Mouse (Mus musculus) small intestine, adult 2 months (tissue): ENCODE measurements around the gene Tbl1x. TPM values are rescaled to one million over a fixed set of nuclear protein-coding genes. Genes with fewer than 3 reads are reported as not detected.

ENCODE experiments used
- H3K27ac ChIP-seq: fragments of 200-500 bp; 2 replicates; pipeline ENCODE4 v1.5.1; 2012; ENCODE audit warnings: low read depth, low read length, control low read depth, inconsistent platforms; ENCODE audit not compliant: insufficient read depth
- H3K27me3 ChIP-seq: fragments of 200-500 bp; 2 replicates; pipeline ENCODE4 v1.6.1; 2012; ENCODE audit warnings: mild to moderate bottlenecking, moderate library complexity, low read length, inconsistent platforms; ENCODE audit not compliant: control insufficient read depth, insufficient read depth
- H3K36me3 ChIP-seq: fragments of 200-500 bp; 2 replicates; pipeline ENCODE4 v1.6.1; 2012; ENCODE audit warnings: mild to moderate bottlenecking, low read length, control low read depth, inconsistent platforms; ENCODE audit not compliant: control insufficient read depth, insufficient read depth
- H3K4me1 ChIP-seq: fragments of 200-500 bp; 2 replicates; pipeline ENCODE4 v1.6.1; 2012; ENCODE audit warnings: low read length, inconsistent platforms, mixed read lengths; ENCODE audit not compliant: control insufficient read depth, insufficient read depth, insufficient read length
- H3K4me3 ChIP-seq: fragments of 200-500 bp; 2 replicates; pipeline ENCODE4 v1.5.1; 2012; ENCODE audit warnings: low read depth, mild to moderate bottlenecking, control low read depth, inconsistent platforms, low read length, moderate library complexity
- CTCF ChIP-seq: fragments of 200-500 bp; IDR thresholded peaks from 2 replicates; pipeline ENCODE4 v1.5.1; 2012; ENCODE audit warnings: low read depth, mild to moderate bottlenecking, control low read depth, inconsistent platforms, low read length, moderate library complexity, mixed read lengths; ENCODE audit not compliant: insufficient replicate concordance, insufficient read length; ENCODE audit errors: extremely low read depth
- POLR2A ChIP-seq: fragments of 200-500 bp; IDR thresholded peaks from 2 replicates; pipeline ENCODE4 v1.6.1; 2012; ENCODE audit warnings: low read depth, mild to moderate bottlenecking, control low read depth, inconsistent platforms, low read length, moderate library complexity
- WGBS: fragments of 180-500 bp; shearing (Covaris S2); methylation state at CpG from one replicate; pipeline ENCODE4 v1.1.7; 2018; 5-methylcytosine and 5-hydroxymethylcytosine counted together
- polyA plus RNA-seq: library from polyadenylated mRNA; depleted of rRNA; stranded (reverse); fragments of >200 nt; gene quantifications from 2 replicates; pipeline ENCODE4 v1.2.3, GENCODE M21; 2012

The Tbl1x gene
- polyA plus RNA-seq, 1 experiment: 6.4 TPM

GRCm38 (mm10) chrX:77555985-77556384, 45.2 kb downstream of the Tbl1x start:
- no peaks in the 10 kb centered on the region for H3K4me1 ChIP-seq
- no peak overlapping the region for H3K4me3 ChIP-seq
- WGBS: 74% methylated on average over 1 of the region's 1 CpGs
- no peak overlapping the region for H3K27ac ChIP-seq
- no peaks in the 10 kb centered on the region for H3K36me3 ChIP-seq
- no peaks in the 10 kb centered on the region for H3K27me3 ChIP-seq
- TF ChIP-seq POLR2A (no peak), CTCF (no peak)

GRCm38 (mm10) chrX:77559199-77559881, 48.5 kb downstream of the Tbl1x start:
- Histone ChIP-seq H3K4me1 (no peaks in the 10 kb centered on the region), H3K27me3 (no peaks in the 10 kb centered on the region), H3K36me3 (no peaks in the 10 kb centered on the region), H3K27ac (no peak overlapping the region), H3K4me3 (no peak overlapping the region)
- TF ChIP-seq CTCF (no peak), POLR2A (no peak)

GRCm38 (mm10) chrX:77563616-77564015, 52.8 kb downstream of the Tbl1x start:
- H3K27ac ChIP-seq: no peak overlapping the region
- WGBS: 53% methylated on average over 2 of the region's 2 CpGs
- no peaks in the 10 kb centered on the region for H3K36me3 ChIP-seq
- TF ChIP-seq POLR2A: no peak
- TF ChIP-seq CTCF: no peak
- H3K4me1 ChIP-seq: no peaks in the 10 kb centered on the region
- H3K4me3 ChIP-seq: no peak overlapping the region
- no peaks in the 10 kb centered on the region for H3K27me3 ChIP-seq

- no peak overlapping the region for H3K4me3 ChIP-seq
- TF ChIP-seq CTCF (no peak), POLR2A (no peak)
- H3K27ac ChIP-seq: no peak overlapping the region
- H3K36me3 ChIP-seq: no peaks in the 10 kb centered on the region
- 87% methylated on average over 1 of the region's 1 CpGs for WGBS
- no peaks in the 10 kb centered on the region for H3K4me1 ChIP-seq
- no peaks in the 10 kb centered on the region for H3K27me3 ChIP-seq
Measured at GRCm38 (mm10) chrX:77566739-77567138, 55.9 kb downstream of the Tbl1x start.

- no peaks in the 10 kb centered on the region for H3K36me3 ChIP-seq
- no peak overlapping the region for H3K4me3 ChIP-seq
- no peaks in the 10 kb centered on the region for H3K4me1 ChIP-seq
- TF ChIP-seq POLR2A (no peak), CTCF (no peak)
- H3K27ac ChIP-seq: no peak overlapping the region
- WGBS: 65% methylated on average over 2 of the region's 2 CpGs
- no peaks in the 10 kb centered on the region for H3K27me3 ChIP-seq
Measured at GRCm38 (mm10) chrX:77568013-77568412, 57.2 kb downstream of the Tbl1x start.

GRCm38 (mm10) chrX:77573743-77574142, 62.9 kb downstream of the Tbl1x start:
- no peaks in the 10 kb centered on the region for H3K36me3 ChIP-seq
- no peak overlapping the region for H3K4me3 ChIP-seq
- no peaks in the 10 kb centered on the region for H3K27me3 ChIP-seq
- H3K27ac ChIP-seq: no peak overlapping the region
- 95% methylated on average over 1 of the region's 1 CpGs for WGBS
- TF ChIP-seq CTCF (no peak), POLR2A (no peak)
- no peaks in the 10 kb centered on the region for H3K4me1 ChIP-seq

- TF ChIP-seq POLR2A: no peak
- TF ChIP-seq CTCF: no peak
- Histone ChIP-seq H3K4me3 (no peak overlapping the region), H3K36me3 (no peaks in the 10 kb centered on the region), H3K4me1 (no peaks in the 10 kb centered on the region), H3K27ac (no peak overlapping the region), H3K27me3 (no peaks in the 10 kb centered on the region)
- 82% methylated on average over 3 of the region's 3 CpGs for WGBS
Measured at GRCm38 (mm10) chrX:77577108-77577507, 66.3 kb downstream of the Tbl1x start.
